Mouse (Mus musculus) cerebellum, adult 8-10 months (tissue): ENCODE data around the gene Gm12248.

Experiments used
- DNase-seq: peaks from one replicate; pipeline ENCODE4 v3.0.0; 2022

The Gm12248 gene

DNA sequence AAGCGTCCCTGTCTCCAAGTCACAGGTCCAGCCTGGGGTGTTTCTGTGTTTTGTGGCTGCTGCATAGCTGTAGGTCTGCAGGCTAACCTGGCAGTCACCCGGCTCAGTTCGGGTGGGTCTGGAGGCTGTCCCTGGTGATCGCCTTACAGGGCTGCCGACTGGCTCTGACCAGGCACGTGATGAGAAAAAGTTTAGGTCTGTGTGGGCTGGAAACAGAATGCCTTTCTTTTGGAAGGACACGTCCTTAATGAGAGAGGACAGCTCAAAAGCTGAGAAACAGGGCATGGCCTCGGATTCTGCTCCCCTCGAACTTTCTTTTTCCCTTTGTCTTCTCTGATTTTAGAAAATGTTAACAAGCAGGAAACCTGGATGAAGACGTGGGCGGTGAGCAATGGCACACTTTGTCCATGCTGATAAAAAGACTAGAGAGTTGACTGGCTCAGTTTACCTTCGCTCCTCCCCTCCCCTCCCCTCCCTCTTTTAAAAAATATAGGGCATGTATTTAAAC, at the start of gene Gm12248:
Gene Gm12248, minus strand, starts transcription at position 114 of the 508 bp plus-strand sequence.
- no peak for DNase-seq

DNA sequence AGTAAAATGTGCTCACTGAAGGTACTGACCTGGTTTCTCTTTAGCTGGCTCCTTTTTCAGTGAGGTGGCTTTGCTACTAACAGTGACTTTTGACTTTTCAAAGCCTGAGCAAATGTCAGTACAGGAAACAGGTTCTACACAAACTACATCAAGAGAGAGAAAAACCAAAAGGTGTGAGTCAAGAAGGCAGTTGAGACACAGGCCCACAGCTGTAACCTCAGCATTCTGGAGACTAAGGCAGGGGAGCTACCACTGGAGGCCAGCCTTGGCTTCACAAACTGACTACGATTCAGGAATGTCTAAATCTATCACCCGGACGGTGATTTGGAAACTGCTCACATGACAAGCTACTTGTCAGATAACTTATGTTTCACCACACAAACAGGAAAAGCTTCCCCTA, 46.5 kb upstream of the Gm12248 start:
- no peak for DNase-seq

DNA sequence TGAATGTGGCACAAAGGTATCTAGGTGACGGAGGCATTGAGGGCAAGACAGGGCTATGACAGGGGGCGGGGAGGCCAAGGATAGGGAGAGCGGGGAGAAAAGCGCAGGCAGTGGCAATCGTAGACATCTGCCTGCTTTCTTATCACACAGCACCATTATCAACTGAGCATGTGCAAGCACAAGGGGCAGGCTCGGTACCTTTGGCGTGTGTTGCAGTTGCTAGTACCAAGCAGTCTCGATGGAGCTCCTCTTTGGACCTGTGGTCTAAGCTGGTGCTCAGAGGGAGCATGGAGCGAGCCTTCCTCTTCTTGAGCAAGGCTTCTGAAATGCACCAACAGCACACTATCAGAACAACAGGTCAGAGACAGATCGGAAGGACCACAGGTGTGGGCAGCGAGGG, 45.9 kb upstream of the Gm12248 start:
- DNase-seq, result no peak

DNA sequence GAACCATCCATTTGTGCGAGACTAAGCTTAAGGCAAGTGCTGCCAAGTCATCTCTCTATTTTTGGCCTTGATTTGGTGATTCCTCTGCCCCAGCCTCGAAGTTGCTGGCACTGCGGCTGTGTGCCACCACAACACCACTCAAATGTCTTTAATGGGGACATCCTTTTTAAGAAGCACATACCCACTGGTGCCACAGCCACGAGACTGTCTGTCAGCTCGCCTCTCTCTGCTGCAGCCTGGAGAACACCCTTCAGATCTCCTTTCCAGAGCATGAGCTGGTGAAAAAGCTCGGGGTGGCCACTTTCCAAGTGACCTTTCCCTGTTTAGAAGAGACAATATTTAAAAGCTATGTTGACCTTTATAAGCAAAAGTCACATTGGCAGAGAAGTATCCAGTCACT, 43.7 kb upstream of the Gm12248 start:
- DNase-seq, result no peak

DNA sequence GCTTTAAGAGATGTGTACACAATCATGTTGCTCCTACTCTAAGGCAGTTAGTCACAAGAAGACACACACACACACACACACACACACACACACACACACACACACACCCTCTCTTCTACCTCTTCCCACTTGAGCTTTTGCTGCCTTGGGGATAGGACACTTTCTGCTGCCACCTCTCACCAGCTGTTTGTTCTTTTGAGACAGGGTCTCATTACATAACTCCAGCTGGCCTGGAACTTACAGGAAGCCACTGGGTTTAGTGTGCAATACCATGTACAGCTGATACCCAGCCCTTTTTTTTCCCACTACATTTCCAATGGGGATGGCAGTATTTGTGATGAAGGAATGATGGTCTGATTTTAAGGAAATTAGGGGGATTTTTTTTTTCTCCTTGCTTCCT, 42.4 kb upstream of the Gm12248 start:
- no peak for DNase-seq

DNA sequence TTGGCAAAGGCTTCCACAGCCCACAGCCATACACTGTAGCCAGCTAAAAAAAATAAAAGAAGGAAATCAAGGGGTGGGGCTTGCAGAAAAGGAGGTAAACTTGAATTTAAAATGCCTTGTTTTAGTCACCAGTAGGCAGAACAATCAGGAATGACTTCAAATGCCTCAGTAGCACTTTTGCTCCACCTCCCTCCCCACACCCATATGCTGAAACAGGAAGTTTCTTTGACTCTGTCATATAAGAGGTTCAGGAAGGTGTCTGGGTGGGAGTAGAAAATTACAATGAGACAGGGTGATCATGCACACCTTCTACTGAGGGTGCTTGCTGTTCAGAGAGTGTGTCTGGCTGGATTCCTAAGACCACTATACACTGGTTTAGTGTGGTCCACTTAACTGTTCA, 41.9 kb upstream of the Gm12248 start:
- DNase-seq, result no peak

DNA sequence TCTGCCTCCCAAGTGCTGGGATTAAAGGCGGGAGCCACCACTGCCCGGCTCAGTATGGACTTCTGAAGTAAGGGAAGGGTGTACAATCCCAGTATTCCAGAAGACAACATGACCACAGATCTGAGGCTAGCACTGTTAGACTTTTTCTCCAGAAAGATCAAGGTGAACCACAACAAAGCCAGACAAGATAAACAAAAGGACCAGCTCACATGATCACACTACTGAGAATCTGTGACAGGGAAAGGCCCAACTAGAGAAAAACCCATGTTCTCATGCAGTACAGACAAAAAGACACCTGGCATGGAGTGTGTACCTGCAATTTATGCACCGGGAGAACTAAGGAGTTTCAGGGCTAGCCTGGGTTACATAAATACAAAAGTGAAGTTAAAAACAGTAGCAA, 39.1 kb upstream of the Gm12248 start:
- DNase-seq, result no peak

DNA sequence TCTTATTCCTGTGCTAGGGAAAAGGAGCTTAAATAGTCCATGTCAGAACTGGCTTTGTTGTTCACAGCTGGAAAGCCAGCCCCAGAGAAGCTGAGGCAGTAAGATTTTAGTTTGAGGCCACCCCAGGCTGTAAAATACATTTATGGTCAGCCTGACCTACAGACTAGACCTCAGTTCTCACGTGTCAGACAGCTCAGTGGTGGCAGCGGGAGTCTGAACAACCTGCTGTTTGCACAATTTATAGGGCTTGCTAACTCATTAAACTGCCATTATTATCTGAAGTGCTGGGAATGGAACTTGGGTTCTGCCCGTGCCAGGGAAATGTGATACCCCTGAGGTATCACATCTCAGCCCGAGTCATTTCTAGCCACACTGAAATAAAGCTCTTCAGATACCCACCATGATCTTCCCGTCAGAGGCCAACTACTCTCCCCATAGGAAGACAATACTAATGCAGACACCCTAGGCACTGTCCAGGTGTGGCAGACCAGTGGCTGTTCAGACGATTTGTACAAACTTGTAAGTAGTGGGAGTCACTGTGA, 36.4 kb upstream of the Gm12248 start:
- no peak for DNase-seq

DNA sequence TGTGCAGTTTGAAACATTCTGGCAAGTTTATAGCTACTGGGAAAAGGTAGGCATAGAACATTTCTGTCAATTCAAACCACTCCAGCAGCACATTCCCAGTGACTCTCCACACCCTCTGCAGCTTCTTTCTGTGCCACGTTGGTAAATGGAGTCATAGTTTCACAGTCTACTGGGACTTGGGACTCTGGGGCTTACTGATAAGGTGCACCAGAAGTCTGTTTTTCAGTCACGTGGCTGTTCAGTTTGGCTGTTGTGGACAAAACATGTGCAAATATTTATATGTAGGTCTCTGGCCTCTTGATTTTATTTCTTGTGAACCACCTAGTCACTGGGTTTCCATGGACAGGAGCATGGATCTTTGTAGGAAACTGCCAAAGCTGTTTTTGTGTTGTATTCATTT, 34.6 kb upstream of the Gm12248 start:
- no peak for DNase-seq

DNA sequence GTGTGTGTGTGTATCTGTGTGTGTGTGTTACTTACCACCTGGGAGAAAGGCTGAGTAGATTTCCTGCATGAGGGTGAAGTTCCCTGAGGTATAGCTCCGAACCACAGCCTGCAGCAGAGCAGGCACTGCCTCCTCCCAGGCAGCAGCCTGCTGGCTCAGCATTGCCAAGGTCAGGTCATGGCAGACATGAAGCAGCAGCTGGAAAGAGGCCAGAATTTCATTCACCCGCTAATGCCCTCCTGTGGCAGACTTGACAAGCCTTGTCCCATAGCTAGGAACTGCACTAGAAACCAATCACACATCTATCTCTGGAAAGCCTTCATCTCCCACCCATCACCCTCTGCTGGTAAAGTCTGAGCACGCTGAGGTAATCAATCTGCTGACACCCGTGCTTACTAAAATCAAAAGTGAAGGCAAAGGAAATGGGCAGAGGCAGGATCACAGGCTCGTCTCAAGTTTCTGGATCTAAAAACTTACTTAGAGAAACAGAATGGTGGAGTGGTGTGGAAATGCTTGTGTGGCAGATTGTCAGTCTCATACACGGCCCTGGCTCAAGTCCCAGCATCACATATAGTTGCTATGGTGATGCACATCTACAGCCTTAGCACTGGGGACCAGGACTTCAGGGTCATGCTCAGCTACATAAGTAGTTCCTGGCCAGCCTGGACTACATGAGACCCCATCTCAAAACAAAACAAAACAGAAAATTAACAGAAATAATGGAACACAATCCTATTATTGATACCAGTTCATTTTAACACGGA, 33.6 kb upstream of the Gm12248 start:
- DNase-seq, result peak; percentile 66

DNA sequence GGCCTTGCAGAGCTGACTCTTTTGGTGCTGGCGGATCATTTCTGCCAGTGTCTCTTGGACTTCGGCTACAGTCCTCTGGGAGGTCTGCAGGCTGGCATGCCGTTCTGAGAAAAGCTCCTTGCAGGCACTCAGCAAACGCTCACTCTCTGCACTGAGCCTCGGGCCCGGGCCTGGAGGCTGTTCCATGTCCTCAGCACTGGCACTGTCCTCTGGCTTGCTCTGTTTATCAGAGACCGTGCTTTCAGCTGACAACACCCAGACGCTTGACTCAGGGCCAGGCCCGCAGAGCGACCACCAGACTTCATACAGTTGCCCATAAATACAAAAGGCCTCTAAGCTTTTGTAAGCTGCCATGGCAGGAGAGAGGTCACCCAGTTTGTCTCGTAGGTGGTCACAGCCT, 32.1 kb upstream of the Gm12248 start:
- DNase-seq, result no peak

DNA sequence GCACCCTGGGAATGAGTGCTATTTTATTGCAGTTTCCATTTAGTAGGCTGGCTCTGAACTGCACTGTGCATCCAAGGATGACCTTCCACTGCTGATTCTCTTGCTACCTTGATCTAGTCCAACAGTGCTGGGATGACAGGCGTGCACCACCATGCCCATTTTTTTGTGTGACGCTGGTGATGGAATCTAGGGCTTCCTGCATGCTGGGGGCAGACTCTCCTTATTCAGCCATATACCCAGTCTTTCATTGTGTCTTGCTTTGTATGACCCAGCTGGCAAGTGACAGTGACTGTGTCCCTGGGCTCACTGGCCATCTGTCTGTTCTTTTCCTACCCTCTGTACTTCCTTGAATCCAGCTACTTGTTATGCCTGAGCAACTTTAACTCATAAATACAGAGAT, 30.8 kb upstream of the Gm12248 start:
- peak; percentile 39 for DNase-seq

DNA sequence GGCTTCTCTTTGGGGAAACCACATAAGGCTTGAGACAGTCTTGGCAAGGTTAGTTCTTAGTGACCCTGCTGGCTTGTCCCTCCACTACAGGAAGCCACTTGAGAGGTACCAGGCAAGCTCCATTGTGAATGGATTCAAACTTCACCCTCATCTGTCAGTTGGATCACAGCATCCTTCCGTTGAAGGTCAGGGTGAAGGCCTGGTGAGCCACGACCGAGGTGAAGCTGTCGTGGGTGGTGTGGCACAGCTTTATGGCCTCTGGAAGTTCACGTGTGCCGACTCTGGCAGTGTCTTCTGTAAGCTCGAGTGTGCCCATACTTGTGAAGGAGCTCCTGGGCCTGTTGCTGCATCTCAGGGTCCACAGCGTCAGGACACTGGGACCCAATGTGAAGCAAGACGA, 28.4 kb upstream of the Gm12248 start:
- no peak for DNase-seq

DNA sequence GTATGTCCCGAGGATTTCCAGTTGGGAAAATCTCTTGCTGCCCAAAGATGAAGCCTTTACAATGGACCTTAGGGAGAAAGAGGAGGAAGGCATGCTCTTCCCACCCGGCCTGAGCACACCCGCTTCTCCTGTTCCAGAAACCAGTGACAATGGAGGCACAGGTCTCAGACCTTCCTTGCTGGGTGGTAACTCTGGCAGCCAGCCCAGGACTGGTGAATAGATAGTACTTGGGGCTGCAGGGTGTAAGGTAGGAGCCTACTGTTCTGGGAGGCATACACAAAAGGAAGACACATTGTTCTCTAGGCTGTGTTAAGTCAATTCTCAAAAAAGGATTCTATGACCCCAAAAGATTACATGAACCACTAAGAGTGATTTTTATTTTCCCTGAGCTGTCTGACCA, 27.7 kb upstream of the Gm12248 start:
- no peak for DNase-seq

DNA sequence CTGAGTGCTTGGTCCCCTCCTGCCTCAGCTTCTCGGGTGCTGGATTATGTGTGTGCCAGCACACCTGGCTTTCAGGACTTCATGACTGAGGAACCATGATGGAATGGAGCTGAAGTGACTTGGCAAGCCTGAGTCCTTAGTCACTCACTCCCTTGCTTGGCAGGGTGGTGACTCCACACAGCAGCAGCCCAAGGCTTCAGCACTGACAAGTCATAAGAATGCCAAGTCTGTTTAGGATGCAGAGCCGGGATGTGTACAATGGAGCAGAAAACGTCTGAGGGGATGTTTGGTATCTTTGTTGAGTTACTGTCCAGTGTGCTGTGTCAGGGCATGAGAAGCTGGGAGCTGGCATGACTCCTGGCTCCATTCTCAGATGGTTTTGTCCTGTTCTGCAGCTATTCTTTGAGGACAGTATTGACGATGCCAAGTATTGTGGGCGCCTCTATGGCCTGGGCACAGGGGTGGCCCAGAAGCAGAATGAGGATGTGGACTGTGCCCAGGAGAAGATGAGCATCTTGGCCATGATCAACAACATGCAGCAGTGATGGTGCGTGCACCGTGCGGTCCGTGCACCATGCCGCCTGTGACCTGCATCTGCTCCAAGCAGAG, 24.2 kb upstream of the Gm12248 start:
- DNase-seq, result no peak

DNA sequence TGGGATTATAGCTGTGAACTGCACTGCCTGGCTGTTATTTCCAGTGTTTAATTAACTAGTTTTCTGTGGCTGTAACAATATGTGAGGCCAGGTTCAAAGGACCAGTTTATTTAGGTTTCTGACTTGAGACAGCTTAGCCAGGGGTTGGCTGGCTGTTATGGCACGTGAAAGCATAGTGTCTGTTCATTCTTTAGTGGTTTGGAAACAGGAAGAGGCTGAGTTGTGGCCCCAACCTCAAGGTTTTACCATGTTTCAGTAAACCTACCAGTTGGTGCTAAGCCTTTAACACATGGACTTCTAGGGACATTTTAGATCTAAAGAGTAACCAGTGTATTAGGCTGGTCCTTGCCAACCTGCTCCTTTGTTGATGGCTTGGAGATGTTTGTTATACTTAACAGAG, 23.6 kb upstream of the Gm12248 start:
- no peak for DNase-seq

DNA sequence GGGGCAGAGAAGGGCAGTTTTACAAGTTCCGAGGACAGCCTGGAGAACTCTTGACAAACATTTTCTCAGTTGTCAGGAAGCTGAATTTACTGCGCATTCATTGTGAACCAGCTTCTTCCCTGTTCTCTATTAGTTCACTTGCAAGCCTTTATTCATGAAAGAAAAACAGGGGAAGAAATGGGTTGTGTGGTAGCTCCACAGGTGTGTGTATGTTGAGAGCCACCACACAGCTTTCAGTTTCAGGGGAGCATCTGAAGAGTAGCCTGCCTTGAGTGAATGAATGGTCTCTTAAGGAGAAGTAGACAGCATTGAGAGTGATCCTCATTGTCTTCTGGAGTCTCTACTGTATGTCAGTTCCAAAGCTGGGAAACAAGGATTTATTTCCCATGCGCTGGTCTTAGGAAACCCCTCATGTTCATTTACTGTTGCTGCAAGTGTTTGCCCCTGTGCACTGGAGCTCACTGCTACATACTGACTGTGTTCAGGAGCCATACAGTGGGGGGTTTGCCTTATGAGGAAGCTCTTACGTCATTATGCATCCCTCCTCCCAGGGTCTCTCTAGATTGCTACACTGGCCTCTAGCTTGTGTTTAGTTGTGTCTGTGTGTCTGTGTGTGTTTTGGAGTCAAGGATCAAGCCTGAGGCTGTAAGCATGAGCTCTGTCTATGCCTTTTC, 14.9 kb upstream of the Gm12248 start:
- DNase-seq, result no peak

DNA sequence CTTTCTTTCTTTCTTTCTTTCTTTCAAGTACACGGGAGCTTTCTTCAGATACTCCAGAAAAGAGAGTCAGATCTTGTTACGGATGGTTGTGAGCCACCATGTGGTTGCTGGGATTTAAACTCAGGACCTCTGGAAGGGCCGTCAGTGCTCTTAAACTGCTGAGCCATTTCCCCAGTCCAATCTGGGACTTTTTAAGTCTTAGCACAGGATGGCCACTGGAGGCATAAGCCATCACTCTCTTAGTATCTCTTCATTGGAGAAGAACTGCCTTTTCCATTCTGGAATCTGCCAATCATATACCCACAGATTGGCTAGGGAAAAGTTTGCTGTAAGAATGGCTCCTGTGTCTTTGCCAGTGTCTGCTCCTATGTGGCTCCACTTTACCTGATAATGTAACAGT, 14.1 kb upstream of the Gm12248 start:
- DNase-seq, result no peak

DNA sequence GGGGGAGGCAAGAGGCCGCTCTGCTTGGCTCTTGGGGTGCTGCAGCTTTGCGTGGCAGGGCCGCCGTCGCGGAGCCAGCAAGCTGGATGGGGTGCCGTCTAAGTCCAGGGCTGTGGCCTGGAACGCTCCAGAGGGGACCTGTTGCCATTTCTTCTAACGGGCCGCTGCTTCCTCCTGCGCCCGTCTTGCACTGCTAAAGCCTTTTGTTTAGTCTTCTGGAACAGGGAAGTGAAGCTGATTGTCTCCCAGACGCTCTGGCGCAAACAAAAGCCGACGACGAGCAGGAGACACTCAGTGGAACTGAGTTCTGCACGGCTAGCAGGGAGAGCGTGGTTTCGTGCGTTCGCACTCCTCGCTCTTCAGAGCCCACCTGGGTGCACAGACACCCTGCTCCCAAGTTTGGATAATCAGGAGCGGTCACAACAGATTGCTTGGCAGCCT, 11.4 kb upstream of the Gm12248 start:
- DNase-seq, result no peak

DNA sequence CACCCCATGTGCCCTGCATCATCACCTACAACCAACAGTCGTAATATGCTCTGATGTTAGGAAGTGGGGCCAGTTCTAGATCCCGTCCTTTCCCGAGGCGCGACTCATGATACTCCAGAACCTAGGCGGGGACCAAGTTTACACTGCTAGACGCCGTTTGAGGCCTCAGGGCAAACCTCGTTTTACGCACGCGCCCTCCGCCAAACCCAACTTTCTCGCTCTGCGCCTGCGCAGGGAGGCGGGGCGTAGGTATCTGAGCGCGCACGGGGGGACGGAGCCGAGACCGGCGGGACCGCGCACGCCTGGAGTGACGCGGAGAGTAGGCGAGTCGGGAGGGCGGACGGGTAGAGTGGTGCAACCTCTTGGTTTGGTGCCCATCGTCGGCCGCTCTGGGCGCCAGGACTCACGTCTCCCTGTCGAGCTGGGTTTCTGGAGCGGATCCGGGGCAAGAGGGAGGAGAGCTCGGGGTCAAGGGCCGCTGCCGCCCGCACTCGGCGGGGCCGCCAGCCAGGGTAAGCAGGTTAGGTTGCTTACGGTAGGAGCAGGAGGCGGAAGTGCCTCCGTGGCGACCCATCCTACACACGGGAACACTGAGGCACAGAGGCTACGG, 10.9 kb upstream of the Gm12248 start, which contains the start of gene Cnot8:
Gene Cnot8, plus strand, starts transcription at position 457 of the 610 bp plus-strand sequence.
- peak; percentile 99 for DNase-seq

DNA sequence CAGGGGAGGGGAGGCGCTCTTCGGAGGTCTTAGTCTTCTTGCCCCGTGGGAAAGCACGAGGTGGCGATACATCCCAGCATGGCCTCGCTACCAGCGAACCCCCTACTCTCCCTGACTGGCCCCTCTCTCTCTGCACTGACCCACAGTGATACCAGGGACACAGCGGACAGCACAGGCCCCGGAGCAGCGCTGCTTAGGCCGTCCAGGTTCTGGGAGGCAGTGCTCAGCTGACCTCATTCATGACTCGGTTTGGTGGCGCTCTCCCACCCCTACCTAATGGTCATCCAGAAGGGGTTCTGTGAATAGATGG, 10.4 kb upstream of the Gm12248 start:
- no peak for DNase-seq

DNA sequence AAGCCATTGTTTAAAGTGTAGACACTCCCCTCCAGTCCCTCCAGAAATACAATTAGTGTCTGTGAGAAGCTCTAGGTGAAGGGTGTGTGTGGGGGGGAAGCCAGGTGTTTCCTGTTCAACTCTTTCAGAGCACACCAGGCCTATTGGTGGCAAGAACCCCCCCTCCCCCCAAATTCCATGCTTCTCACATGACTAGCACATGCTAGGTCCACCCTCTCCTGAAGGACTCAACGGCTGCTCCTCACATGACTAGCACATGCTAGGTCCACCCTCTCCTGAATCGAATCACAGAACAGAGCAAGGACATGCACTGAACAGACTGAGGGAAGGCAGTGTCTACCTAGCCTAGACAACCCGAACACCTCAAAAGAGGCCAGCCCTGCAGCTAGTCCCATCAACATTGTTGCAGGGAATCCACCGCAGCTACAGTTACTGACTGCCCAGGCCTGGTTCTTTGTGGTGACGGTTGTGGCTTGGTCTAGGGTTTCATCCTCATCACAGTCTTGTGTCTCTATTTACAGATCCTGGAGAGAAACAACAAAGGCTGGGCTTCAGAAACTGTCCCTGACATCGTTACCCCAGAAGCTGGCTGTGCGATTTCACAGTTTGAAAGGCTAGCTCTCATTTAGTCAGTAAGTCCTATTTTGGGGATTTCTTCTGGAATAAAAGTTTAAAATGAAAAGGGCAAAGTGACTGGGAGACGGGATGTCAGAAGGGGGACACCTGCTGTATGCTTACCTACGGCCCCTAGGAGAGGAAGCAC, 9.8 kb upstream of the Gm12248 start:
- no peak for DNase-seq

DNA sequence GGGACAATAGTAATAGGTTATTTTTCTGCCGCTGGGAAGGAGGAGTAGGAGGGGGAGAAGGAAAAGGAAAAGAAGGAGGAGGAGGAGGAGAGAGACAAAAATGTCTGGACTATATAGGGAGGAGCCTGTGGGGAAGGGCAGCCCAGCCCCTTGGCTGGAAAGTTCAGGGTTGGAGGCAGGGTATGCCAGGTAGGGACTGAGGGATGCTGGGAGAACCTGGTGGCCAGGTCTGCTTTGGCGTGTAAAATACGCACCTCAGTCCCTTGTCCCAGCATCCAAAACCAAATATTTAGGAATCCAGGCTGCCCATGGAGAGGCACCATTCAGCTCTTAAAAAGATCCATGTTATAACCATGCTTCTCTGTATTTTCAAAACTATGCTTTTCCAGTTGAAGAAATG, 9.2 kb upstream of the Gm12248 start:
- DNase-seq, result no peak
